Mouse (Mus musculus) erythroblast, adult 5-6 weeks (primary cell): ENCODE measurements around the gene Spaca7. TPM values are rescaled to one million over a fixed set of nuclear protein-coding genes. Genes with fewer than 3 reads are reported as not detected.
"Not testable (repeated sequence)": the region's sequence is repeated elsewhere in the genome, so short reads cannot be mapped to it uniquely, and the experiment has no call there.

Source experiments
- ATAC-seq: replicated peaks from 2 replicates; pipeline ENCODE4 v1.8.0; 2016; ENCODE audit warnings: moderate number of reproducible peaks, mild to moderate bottlenecking, moderate TSS enrichment, inconsistent platforms; ENCODE audit not compliant: poor library complexity, low FRiP score, severe bottlenecking
- total RNA-seq, 2 experiments: library from RNA; stranded (forward) in 1 of 2; stranded (reverse) in 1 of 2; fragments of 150-400 nt in 1 of 2; fragments of 200-764, 138-1000 nt in 1 of 2; gene quantifications; 2 replicates each; pipeline versions ENCODE4 v1.2.3 to v1.2.4; 2015 to 2017; ENCODE audit warnings: low replicate concordance in 2 of 2

The Spaca7 gene
- total RNA-seq (2015; ENCODE audit: low replicate concordance) = not detected in 2 replicates
- not detected in 2 replicates for total RNA-seq (2017; ENCODE audit: low replicate concordance)

DNA sequence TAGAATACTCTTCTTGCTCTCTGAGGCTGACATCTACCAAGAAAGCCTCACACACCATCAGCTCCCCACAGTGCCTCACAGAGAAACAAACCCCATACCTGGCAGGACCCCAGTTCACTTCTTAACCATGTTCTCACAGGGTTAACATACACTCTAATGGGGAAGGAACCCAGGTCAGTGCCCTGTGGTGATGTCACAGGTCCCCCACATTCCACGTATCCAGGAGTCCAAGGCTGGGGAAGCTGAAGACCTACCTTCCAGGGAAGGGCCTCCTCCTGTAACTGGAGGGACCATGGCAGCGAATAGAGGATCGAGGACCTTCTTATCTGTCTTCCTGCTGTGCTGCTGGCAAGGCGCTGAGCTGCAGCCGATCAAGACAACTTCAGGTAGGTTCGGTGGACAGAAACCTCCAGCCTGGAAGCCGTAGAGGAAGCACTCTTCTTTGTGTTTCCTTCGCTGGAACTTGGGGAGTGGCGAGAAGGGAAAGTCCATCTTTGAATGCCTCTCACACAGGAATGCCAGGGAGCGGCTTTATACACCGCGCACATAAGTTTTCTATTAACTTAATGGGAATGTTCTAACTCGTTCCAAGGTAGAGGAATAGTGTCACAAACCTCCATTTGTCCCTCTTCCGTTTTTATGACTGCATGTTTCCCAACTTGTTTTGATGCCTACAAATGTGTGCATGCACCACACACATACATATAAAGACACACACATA lies at the start of gene Spaca7:
Gene Spaca7, plus strand, starts transcription at position 216 of the 721 bp plus-strand sequence.
- no peak for ATAC-seq

DNA sequence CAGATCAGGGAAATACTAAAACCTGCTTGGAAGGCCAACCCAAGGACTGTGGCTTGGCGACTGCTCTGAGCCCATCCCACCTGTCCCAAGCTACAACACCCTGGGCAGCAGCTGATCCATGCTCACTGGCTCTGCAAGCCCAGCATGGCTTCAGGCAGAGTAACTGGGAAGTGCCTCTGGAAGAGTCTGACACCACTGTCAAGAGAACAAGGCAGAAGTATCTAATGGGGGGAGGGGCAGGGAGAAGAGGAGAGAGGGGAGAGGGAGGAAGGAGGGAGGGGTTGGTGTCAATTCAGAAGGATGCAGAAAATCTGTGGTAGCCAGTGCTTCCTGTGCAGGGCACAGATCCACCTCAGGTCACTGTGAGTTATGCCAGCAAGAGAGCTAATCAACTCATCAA lies 48.5 kb upstream of the Spaca7 start:
- no peak for ATAC-seq

DNA sequence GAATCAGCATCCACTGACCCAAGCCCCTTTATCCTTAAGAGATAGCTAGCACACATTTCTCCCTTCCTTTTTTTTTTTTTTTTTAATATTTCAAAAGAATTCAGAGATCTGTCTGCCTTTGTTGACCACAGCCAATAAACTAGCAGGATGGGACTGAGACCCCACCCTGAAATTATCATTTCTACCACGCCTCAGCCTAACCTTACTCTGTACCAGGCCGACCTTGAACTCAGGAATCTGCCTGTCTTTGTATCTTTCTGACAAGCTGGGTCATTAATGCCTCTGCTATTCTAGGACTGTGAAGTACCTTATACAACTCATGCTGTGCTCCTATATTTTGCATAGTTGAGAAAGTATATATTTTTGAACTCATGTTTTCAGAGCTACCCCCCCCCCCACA lies 44.2 kb upstream of the Spaca7 start:
- ATAC-seq = no peak

DNA sequence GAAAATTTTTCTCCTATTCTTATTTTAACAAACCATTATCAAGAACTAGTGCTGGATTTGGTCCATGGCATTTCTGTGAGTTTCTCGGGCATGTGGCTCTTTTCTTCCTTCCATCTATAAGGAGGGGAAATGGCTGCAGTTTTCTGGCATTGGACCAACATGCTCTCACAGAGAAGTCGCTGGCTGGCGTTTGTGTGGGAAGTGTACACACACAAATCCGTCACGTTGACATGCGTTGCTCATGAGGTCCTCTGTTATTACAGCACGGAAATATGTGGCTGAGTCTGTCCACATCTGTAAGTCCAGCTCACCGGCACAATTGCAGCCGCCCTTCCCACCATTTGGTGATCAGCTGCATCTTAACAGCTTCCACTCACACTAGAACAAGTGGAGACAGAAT lies 37.2 kb upstream of the Spaca7 start:
- ATAC-seq = no peak

DNA sequence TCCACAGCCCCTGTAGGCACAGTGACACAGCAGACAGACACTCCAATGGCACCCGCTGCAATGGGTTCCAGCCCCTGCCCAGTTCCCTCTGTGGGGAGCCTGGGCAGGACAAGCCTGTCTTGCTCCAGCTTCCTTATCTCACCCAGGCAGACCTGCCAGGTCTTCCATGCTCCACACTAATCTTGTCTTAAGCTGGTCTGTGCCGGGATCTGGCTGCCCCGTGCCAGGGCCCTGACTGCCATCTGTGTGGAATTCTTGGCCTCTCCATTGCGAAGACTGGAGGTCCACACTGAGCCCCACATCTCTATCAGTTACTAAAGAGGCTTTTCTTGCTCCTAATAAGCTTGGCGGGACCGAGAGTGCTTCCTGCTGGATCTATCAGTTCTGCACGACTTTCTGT lies 36.5 kb upstream of the Spaca7 start:
- no peak for ATAC-seq

DNA sequence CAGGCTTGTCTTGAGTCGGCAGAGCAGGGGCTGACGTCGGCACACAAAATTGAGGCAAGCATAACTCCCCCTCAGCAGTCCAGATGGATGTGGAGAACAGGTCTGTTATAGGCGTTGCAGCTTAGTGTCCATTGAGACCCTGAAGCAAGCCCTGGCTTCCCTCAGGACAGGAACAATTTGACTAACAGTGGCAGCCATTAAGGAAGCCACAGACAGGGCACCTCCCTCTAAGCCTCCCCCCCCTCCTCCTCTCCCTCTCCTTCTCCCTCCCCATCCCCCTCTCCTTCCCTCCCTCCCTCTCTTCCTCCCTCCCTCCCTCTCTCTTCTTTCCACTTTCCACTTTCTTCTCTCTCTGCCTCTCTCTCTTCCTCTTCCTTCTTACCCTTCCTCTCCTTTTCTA lies 27.6 kb upstream of the Spaca7 start:
- no peak for ATAC-seq

DNA sequence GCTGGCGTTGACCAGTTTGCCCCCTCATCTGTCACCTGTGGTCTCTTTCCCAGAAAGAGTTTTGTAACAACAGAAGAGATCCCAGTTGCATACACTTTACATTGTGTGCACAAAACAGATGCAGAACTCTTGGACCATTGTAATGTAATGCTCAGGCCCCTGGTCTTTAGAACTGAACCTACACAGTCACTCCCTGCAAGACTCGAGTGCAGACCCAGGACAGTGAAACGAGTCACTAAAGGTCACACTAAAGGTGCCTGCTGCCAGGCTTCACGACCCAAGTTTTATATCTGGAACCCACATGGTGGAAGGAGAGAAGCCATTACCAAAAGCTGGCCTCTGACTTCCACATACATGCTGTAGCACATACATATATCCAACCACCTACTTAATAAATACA lies 27.2 kb upstream of the Spaca7 start:
- ATAC-seq = no peak

DNA sequence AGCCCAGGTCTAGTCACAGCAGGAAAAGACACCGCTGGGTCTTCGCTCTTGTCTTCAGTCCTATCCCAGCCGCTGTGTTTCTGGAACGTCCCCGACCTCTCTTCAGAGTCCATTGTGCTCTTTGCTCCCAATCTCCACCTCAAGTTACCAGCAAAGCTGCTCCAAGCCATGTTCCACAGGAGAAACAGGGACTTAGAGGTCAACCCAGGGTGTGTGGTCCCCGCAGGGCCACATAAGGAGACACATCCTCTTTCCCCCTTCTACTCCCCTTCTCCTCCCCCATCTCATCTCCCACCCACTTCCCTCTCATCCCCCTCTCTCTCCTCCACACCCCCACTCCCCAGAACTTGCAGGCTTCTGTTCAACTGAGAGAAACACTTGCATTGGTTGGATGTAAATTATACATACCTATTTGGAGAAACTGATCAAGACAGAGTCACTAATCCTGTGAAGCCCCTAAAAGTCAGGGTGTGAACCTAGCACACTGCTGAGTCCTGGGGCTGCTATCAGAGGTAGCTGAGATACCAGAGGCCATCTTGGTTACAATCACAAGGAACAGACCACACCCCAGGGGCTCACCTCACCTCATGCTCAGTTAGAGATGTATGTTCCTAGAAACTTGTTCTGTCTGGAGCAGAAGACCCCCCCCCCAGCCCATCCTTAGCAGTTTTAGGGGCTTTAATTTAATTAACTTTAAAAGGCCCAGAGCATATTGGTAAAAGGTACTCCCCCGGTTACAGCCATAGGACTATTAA lies 25.2 kb upstream of the Spaca7 start:
- ATAC-seq = no peak

DNA sequence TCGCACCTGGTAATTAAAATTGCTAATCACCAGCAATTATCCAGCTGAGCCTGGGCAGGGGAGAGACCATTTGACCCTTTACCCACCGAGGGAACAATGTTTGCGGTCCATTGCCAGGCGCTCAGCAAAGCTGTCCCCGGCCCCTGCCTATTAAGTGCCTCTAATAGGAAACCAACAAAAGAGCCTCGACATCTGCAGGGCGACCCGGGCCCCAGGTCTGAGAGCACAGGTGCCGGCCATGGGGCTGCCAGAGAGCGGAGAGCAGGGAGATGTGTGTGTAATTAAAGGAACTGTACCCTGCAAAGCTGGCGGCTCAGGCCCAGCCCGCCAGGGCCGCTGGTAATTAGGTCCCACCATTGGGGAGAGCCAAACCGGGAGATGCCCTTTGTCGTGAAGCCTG lies 24.6 kb upstream of the Spaca7 start:
- no peak for ATAC-seq

DNA sequence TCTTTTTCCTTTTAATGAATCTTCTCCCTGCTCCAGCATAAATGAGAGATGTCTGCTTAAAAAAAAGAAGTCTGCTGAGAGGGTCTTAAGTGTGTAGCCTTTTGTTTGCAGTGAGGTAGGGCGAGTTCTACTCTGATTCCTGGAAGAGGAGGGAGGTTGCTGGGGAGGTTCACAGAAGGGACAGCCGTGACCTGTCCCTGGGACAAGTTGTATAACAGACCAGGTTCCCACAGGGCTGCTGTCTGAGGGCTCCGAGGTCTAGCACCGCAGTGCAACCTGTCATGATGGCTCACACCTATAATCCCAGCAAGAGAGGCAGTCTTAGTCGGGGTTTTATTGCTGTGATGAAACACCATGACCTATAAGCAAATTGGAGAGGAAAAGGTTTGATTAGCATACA lies 24.1 kb upstream of the Spaca7 start:
- no peak for ATAC-seq

DNA sequence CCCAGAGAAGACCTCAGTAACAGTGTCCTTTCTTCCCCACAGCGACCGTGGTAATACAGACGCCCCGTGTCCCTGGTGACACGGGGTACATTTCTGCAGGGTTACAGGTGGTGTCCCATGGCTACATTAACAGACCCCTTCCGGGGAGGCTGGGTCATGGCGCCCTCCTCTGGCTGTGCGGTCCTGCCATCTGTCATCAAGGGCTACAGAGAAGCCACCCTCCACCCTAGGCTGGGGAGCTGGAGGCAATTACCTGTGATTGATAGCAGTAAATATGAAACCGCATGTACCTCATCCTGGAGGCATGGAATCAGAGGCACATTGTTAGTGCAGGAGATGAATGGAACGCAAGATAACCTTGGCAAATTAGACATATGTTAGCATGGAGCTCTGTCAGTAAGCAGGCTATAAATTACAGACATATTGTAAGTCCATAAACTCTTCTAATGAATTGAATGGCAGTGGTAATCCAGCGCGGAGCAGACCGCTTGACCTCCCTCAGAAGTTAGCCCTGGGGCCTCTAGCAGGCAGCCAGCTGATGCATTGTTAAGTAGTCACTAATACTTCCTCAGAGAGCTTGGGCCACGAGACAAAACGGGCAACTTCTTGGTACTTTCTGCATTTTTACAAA lies 17.2 kb upstream of the Spaca7 start:
- ATAC-seq = no peak

DNA sequence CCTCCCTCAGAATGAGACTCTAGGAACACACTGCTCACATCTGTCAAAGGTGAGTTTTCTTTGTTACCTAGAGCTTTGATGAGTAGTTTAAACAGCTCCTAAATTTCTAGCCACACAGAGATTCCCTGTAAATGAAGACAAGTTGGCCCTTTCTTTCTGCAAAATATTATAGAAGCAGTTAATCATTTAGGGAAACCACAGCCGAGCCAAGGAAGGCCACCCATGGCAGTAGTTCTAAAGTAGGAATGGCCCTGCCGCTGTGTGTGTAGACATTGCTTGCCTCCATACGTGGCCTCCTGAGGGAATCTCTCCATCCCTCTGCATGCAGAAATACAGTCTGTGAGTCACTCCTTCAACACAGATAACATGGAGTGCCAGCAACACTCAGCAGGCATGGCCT lies 14.0 kb upstream of the Spaca7 start:
- ATAC-seq = no peak

DNA sequence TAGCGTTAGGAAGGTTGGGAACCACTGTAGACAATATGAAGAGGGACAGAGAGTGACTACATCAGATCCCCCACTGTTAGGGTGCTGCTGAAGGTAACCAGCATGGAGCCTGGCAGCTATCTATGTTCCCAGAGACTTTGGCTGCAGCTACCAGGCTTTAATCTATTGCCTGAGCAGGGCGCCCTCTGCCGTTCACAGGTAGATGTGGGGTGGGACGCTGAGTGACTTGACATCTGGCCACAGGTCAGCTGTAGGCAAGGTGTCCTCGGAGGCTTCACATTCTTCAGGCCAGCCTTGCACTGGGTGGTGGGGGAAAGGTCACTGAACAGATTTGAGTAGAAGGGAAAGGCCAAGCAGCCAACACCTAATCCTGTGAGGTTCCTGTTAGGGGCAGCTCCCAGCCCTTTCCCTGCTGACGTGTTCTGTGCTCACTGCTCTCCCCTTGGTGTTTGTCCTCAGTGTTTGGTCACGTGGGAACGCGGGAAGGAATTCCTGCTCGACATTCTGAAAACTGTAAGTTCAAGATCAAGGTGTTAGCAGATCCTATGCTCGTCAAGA lies 11.3 kb upstream of the Spaca7 start:
- no peak for ATAC-seq

DNA sequence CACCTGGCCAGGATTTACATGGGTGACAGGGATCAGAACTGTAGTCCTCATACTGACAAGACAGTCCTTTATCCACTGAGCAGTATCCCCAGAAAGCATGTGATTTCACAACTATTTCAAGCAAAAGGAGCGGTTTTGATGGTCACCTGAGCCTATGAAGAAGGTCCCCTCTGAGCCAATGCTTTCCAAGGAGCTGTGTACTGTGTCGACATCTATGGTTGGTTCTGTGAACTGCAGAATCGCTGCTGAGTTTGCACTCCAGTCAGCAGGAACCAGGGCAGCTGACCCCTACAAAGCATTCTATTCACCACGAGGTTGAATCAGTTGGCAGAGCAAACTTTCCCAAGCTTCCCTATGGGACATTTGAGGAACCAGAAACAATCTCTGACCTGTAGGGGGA lies 8.5 kb upstream of the Spaca7 start:
- no peak for ATAC-seq

DNA sequence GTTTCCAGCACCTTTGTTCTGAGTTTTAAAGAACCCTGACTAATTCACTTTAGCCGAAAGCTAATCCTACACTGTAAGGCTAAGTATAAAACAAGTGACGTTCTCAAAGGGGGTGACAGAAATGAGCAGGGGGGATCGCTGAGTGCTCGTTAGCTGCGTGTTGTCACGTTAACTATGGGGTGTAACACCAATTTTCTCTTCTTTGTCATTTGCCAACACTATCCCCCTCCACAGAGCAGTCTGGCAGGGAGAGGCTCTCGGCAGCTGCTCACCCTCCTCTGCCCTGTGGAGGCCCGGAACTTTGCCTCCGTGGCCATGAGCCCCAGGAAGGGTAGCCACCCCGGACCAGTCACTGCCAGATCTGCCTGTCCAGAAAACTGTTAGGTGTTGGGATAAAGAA lies 7.3 kb upstream of the Spaca7 start:
- ATAC-seq = no peak

DNA sequence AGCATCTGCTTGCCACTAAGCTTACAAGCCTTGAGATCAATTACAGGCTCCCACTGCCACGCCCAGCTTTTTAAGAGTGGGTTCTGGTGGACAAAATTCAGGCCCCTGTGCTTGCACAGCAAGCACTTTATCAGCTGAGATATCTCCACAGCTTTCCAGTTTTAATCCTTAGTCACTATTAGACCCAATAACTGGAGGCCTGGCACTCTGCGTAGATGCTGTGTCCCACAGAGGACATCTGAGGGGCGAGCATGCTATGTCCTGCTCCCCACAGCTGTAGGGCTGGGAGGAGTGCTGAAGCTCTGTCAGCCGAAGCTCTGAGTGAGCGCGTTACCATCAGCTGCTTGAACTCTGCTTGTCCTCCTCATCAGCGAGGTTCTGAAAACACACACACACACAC lies 6.3 kb upstream of the Spaca7 start:
- ATAC-seq = no peak

DNA sequence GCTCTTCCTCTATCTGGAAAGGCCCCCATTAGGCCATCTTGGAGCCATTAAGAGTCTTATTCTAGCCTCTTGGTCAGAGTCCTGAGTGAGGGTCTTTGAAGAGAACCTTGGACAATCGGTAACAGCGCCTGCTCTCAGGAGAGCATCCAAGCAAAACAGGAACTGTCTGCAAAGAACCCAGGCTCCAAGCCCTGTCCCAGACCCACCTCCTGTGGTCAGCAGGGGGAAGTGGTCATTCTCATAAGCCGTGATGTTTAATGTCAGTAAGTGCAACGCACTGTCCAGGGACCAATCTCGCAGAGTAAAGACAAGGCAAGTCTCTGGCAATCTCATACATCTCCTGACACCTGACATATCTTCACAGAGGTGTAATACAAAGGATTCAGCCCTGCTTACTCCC lies 3.2 kb downstream of the Spaca7 start:
- ATAC-seq = no peak

DNA sequence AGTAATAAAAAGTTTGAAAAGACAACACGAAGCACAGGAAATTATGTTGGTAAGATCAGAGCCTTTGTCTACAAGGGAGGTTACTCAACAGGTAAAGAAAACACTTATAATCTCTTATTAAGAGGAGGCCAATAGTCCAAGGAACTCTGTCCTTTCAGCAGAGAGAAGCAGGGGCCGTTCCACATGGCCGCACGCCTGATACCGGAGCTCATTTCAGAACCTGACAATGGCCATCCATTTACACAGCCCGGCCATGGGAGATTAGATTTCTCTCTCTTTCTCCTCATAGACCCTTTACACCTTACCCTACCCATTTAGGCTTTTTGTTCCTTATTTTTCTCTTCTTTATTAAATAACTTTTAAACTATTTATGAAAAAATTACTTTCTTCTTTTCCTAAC lies 3.9 kb downstream of the Spaca7 start:
- ATAC-seq = no peak

DNA sequence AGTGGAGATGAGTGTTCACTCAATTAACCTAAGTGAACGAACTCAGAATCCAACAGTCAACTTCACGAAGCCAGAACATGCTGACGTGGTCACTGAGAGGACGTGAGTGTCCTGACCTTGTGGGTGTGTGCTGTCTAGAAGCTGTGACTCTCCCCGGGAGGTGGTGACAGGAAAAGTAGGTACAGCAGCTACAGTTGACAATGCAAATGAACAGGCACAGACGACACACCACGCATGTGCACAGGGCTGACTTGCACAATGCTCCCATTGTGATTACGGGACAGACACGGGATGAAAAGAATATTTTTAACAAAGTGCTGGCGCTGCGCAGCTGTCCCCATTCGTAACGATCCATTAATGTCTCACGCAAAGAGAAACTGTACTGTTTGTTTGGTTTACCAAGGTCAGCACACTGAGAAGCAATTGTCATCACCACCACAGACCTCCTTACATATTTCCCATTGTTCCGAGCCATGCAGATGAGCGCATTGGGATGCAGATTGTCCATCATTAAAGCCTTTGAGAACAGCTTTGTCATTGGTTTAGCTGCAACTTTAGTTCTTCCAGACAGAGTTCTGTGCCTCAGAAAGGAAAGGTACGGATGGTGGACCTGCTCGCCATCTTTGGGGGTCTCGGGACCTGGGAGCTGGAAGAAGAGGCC lies 6.6 kb downstream of the Spaca7 start:
- not testable (repeated sequence) for ATAC-seq

DNA sequence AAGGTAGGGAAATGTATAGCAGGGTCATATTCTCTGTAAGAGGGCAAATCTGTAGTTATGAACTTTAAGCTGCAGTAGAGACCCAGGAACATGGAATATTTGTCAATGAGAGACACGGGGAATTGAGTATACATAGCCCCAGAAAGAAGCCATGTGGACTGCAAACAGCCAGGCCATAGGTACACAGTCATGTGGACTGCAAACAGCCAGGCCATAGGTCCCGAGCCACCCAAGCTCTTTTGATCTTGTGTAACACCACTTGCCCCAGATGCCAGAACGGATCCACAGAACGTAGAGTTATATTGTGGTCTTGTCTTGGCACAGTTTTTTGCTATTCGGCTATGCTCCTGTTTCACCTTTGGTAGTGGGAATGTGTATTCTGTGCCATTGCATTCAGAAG lies 11.0 kb downstream of the Spaca7 start:
- no peak for ATAC-seq
